Mouse (Mus musculus): ENCODE measurements around the gene Sik2. TPM values are rescaled to one million over a fixed set of nuclear protein-coding genes. Genes with fewer than 3 reads are reported as not detected.

The Sik2 gene
- polyA plus RNA-seq, 1 experiment from 2014 or later: 12.5 TPM

Other genes with a start within 250 kb of the Sik2 start
- 12.1 and 12.8 TPM in 2 replicates for gene Fdxacb1, start 240.8 kb downstream of the Sik2 start, polyA plus RNA-seq (2016; fragmentation: Nextera tagmentation; extraction: Ambion mirVana)
- gene Alg9, start 234.1 kb downstream of the Sik2 start, polyA plus RNA-seq (2016; fragmentation: Nextera tagmentation; extraction: Ambion mirVana): 37.9 and 38.1 TPM in 2 replicates
- gene 1110032A03Rik, start 233.6 kb downstream of the Sik2 start, polyA plus RNA-seq (2016; fragmentation: Nextera tagmentation; extraction: Ambion mirVana): 29.6 and 30.1 TPM in 2 replicates
- gene Ppp2r1b, start 163.8 kb downstream of the Sik2 start, polyA plus RNA-seq (2016; fragmentation: Nextera tagmentation; extraction: Ambion mirVana): 143 and 160 TPM in 2 replicates
- not detected in 2 replicates for gene Btg4, start 51.8 kb upstream of the Sik2 start, polyA plus RNA-seq (2016; fragmentation: Nextera tagmentation; extraction: Ambion mirVana)
- 1.1 and 2.0 TPM in 2 replicates for gene Layn, start 68.0 kb upstream of the Sik2 start, polyA plus RNA-seq (2016; fragmentation: Nextera tagmentation; extraction: Ambion mirVana)
- not detected in 2 replicates for gene 4833427G06Rik, start 93.0 kb upstream of the Sik2 start, polyA plus RNA-seq (2016; fragmentation: Nextera tagmentation; extraction: Ambion mirVana)
- gene Gm32742, start 156.4 kb upstream of the Sik2 start, polyA plus RNA-seq (2016; fragmentation: Nextera tagmentation; extraction: Ambion mirVana): not detected in 2 replicates
- gene Pou2af1, start 204.6 kb upstream of the Sik2 start, polyA plus RNA-seq (2016; fragmentation: Nextera tagmentation; extraction: Ambion mirVana): 0.05 TPM in 1 of 2 replicates, not detected in the other

Measured in midbrain, embryonic 10.5 days (tissue).